In the genomic region with DNA sequence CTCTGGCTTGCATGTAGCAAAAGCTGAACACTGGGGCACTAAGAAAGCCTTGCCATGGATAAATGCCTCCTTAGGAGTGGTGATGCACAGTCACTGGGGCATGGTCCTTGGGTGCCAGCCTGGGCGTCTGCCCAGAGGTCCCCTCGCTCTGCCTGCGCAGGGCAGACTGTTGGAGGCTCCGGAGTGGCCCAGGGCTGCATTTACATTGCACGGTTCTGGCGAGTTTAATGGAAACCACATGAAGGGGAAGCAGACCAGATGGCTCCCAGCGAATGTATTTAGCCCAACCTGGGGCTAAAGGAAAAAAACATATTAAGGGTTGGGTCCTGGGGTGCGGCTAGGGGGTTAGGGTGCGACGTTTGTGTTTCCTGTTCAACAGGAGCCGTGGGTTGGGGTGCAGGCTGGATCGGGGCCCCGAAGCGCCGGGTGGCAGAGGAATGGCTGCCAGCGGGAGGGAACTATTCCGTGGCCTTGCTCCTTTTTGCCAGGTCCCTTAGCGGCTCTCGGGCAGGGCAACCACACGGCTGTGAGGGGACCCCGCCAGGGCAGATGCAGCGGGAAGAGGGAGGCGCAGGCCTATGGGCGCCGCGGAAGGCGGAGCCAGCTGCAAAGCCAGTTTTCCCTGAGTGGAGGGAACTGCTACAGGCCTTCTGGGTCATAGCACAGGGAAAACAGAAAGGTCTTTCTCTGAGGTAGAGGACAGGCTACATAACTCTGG, we compare ENCODE assay signal across 8 mouse cellular contexts. TPM values are rescaled to one million over a fixed set of nuclear protein-coding genes. Genes with fewer than 3 reads are reported as not detected.
DNase-seq lines count a peak whose midpoint lies in the region; ATAC-seq and TF ChIP-seq lines count a peak whose summit lies in the region.

No protein-coding gene starts in this region.

- no peaks in the 10 kb centered on the region for H3K9me3 ChIP-seq in hindbrain, postnatal 0 days (ENCODE audit: low read length)
- H3K9me3 ChIP-seq in liver, postnatal 0 days (ENCODE audit: low read length): no peaks in the 10 kb centered on the region
- H3K9me3 ChIP-seq in neural tube, embryonic 13.5 days: no peaks in the 10 kb centered on the region

- peak overlapping the region; percentile 48 for H3K4me3 ChIP-seq in thymus, adult 2 months (ENCODE audit: control insufficient read depth, insufficient read depth, low read length)
- peak overlapping the region; percentile 33 for H3K4me3 ChIP-seq in hindbrain, postnatal 0 days (ENCODE audit: low read length)
- peak overlapping the region; percentile 47 for H3K4me3 ChIP-seq in liver, postnatal 0 days (ENCODE audit: low read depth, low read length)
- H3K4me3 ChIP-seq in neural tube, embryonic 13.5 days: peak overlapping the region; percentile 40

- H3K36me3 ChIP-seq in thymus, adult 2 months (ENCODE audit: control insufficient read depth, insufficient read depth, low read length): no peaks in the 10 kb centered on the region
- H3K36me3 ChIP-seq in hindbrain, postnatal 0 days (ENCODE audit: insufficient read depth, low read length): no peaks in the 10 kb centered on the region
- H3K36me3 ChIP-seq in liver, postnatal 0 days (replicated peaks; ENCODE audit: insufficient read depth, low read length): no peaks in the 10 kb centered on the region
- H3K36me3 ChIP-seq in neural tube, embryonic 13.5 days: no peaks in the 10 kb centered on the region

- no peak for TF ChIP-seq CTCF in thymus, adult 2 months (IDR thresholded peaks at IDR 0.05; ENCODE audit: borderline replicate concordance, control insufficient read depth, extremely low read depth, insufficient read depth, low read length, poor library complexity)
- no peak for TF ChIP-seq CTCF in hindbrain, postnatal 0 days (IDR thresholded peaks at IDR 0.05; ENCODE audit: low read depth)
- no peak for TF ChIP-seq CTCF in liver, postnatal 0 days (IDR thresholded peaks at IDR 0.05; ENCODE audit: low read depth)

- H3K4me1 ChIP-seq in thymus, adult 2 months (replicated peaks; ENCODE audit: control insufficient read depth, insufficient read depth, low read length): peaks cover 10% of the 10 kb centered on the region
- H3K4me1 ChIP-seq in hindbrain, postnatal 0 days (ENCODE audit: insufficient read depth, low read length): peaks cover 9% of the 10 kb centered on the region
- peaks cover 7% of the 10 kb centered on the region for H3K4me1 ChIP-seq in liver, postnatal 0 days (ENCODE audit: insufficient read depth)
- peaks cover 28% of the 10 kb centered on the region for H3K4me1 ChIP-seq in neural tube, embryonic 13.5 days (replicated peaks)

- WGBS in thymus, adult 2 months: 9% methylated on average over 27 of the region's 27 CpGs
- 4% methylated on average over 27 of the region's 27 CpGs for WGBS in hindbrain, postnatal 0 days
- WGBS in liver, postnatal 0 days (ENCODE audit: insufficient replicate concordance): 4% methylated on average over 27 of the region's 27 CpGs
- 1% methylated on average over 27 of the region's 27 CpGs for WGBS in neural tube, embryonic 13.5 days

- no peak for TF ChIP-seq POLR2A in thymus, adult 2 months (IDR thresholded peaks at IDR 0.05; ENCODE audit: control insufficient read depth, extremely low read depth, insufficient read depth, low read length, poor library complexity)

- H3K9ac ChIP-seq in hindbrain, postnatal 0 days (replicated peaks; ENCODE audit: low read length): peak overlapping the region; percentile 47
- H3K9ac ChIP-seq in liver, postnatal 0 days (replicated peaks): peak overlapping the region; percentile 59
- peak overlapping the region; percentile 72 for H3K9ac ChIP-seq in neural tube, embryonic 13.5 days

- ATAC-seq in hindbrain, postnatal 0 days: peak; percentile 82
- ATAC-seq in liver, postnatal 0 days: peak; percentile 56; the same call in 1 of the 2 replicates
- ATAC-seq in neural tube, embryonic 13.5 days (ENCODE audit: low read depth): peak; percentile 80

- peak overlapping the region; percentile 58 for H3K4me2 ChIP-seq in hindbrain, postnatal 0 days (ENCODE audit: low read depth, low read length)
- H3K4me2 ChIP-seq in liver, postnatal 0 days (ENCODE audit: low read depth, low read length): peak overlapping the region; percentile 81
- peak overlapping the region; percentile 65 for H3K4me2 ChIP-seq in neural tube, embryonic 13.5 days

- H3K27me3 ChIP-seq in thymus, adult 2 months (ENCODE audit: control insufficient read depth, insufficient read depth, low read length): no peaks in the 10 kb centered on the region
- no peaks in the 10 kb centered on the region for H3K27me3 ChIP-seq in hindbrain, postnatal 0 days (ENCODE audit: insufficient read depth, low read length)
- H3K27me3 ChIP-seq in liver, postnatal 0 days (ENCODE audit: insufficient read depth, low read length): no peaks in the 10 kb centered on the region
- H3K27me3 ChIP-seq in neural tube, embryonic 13.5 days: no peaks in the 10 kb centered on the region

- no peak for TF ChIP-seq EP300 in liver, postnatal 0 days (IDR thresholded peaks at IDR 0.05; ENCODE audit: low read depth)

- no peak overlapping the region for H3K27ac ChIP-seq in thymus, adult 2 months (ENCODE audit: control insufficient read depth, insufficient read depth, low read length)
- H3K27ac ChIP-seq in hindbrain, postnatal 0 days: peak overlapping the region; percentile 77
- H3K27ac ChIP-seq in liver, postnatal 0 days (ENCODE audit: low read depth): peak overlapping the region; percentile 48
- peak overlapping the region; percentile 76 for H3K27ac ChIP-seq in neural tube, embryonic 13.5 days (replicated peaks)

- peak; percentile 22 for DNase-seq in thymus, adult 2 months
- no peak for DNase-seq in thymus, adult 18-20 months
- peak; percentile 71 to 79 for DNase-seq in cerebellum, postnatal 10 days
- DNase-seq in gastrocnemius, postnatal 25 days: peak; percentile 51
- peak; percentile 67 for DNase-seq in hindbrain, postnatal 0 days (ENCODE audit: low spot score)
- DNase-seq in liver, postnatal 0 days: peak; percentile 40
- DNase-seq in left cerebral cortex, adult 8-10 months (ENCODE audit: low spot score in 2 of 2): no peak

RNA-seq across cellular contexts. Expression of gene 1700011L22Rik, which starts 38.6 kb away (rescaled TPM):
- not detected in 2 replicates for polyA plus RNA-seq in thymus, adult 2 months (2012; rRNA removed)
- not detected for total RNA-seq in gastrocnemius, postnatal 25 days (2021)
- not detected in 2 replicates for total RNA-seq in hindbrain, postnatal 0 days (2014; rRNA removed)
- polyA plus RNA-seq in hindbrain, postnatal 0 days (2015; fragmentation: Nextera tagmentation; extraction: Ambion mirVana): 0.25 TPM in 1 of 2 replicates, not detected in the other
- not detected in 2 replicates for polyA plus RNA-seq in liver, postnatal 0 days (2015; fragmentation: Nextera tagmentation; extraction: Ambion mirVana)
- polyA plus RNA-seq in neural tube, embryonic 13.5 days (2015; fragmentation: Nextera tagmentation; extraction: Ambion mirVana): not detected in 2 replicates
- total RNA-seq in left cerebral cortex, adult 8-10 months (2022): not detected

Comparison
In these comparisons a context has a peak if more than half of its experiments do, and no peak if none do; other contexts are left out.
1. DNase-seq: peak in thymus, adult 2 months (single experiment), cerebellum, postnatal 10 days (2 of 2), gastrocnemius, postnatal 25 days (single experiment), hindbrain, postnatal 0 days (single experiment) and liver, postnatal 0 days (single experiment); none in thymus, adult 18-20 months (0 of 2) and left cerebral cortex, adult 8-10 months (0 of 2).
2. Peak in every context shown above with its lines, with median percentiles within 50 percentile points of each other: H3K4me3 ChIP-seq, ATAC-seq, H3K4me2 ChIP-seq and H3K9ac ChIP-seq.